Mouse (Mus musculus) bone marrow, adult 2 months (tissue): ENCODE data around the gene Eif4e3. TPM values are rescaled to one million over a fixed set of nuclear protein-coding genes. Genes with fewer than 3 reads are reported as not detected.
A peak's percentile ranks its signal among the peaks of the same experiment; 100 is the strongest.

Experiments
- H3K27ac ChIP-seq: fragments of 200-500 bp; 2 replicates; pipeline ENCODE4 v1.5.1; 2012; ENCODE audit warnings: low read depth, mild to moderate bottlenecking, control low read depth, inconsistent platforms, low read length; ENCODE audit not compliant: control insufficient read depth, poor library complexity, insufficient read depth
- H3K4me1 ChIP-seq: fragments of 200-500 bp; 2 replicates; pipeline ENCODE4 v1.6.1; 2011; ENCODE audit warnings: low read length; ENCODE audit not compliant: control insufficient read depth, insufficient read depth
- H3K4me3 ChIP-seq: fragments of 200-500 bp; replicated peaks from 2 replicates; pipeline ENCODE3; 2011; ENCODE audit warnings: mild to moderate bottlenecking, low read depth, low read length, control low read depth; ENCODE audit not compliant: control insufficient read depth
- CTCF ChIP-seq: fragments of 200-500 bp; IDR thresholded peaks from 2 replicates; pipeline ENCODE4 v1.5.1; 2011; ENCODE audit warnings: low read length, control low read depth; ENCODE audit not compliant: control insufficient read depth, insufficient read depth
- POLR2A ChIP-seq: fragments of 200-500 bp; IDR thresholded peaks from 2 replicates; pipeline ENCODE4 v1.6.1; 2011; ENCODE audit warnings: low read depth, mild to moderate bottlenecking, control low read depth, low read length, borderline replicate concordance; ENCODE audit not compliant: control insufficient read depth
- WGBS: fragments of 180-500 bp; shearing (Covaris S2); methylation state at CpG from one replicate; pipeline ENCODE4 v1.1.7; 2018; 5-methylcytosine and 5-hydroxymethylcytosine counted together
- polyA plus RNA-seq: library from polyadenylated mRNA; stranded (reverse); fragments of >200 nt; gene quantifications from 2 replicates; pipeline ENCODE4 v1.2.4, GENCODE M21; 2011; ENCODE audit warnings: low replicate concordance; ENCODE audit not compliant: missing spikeins, insufficient read depth, insufficient read length

Eif4e3 gene
- polyA plus RNA-seq, result 4.5 and 7.2 TPM in 2 replicates

GRCm38 (mm10) chr6:99666318-99667171 lies at the start of gene Eif4e3, which contains the start of gene Gm20696:
Eif4e3 (minus strand) TSS chr6:99666771.
Gm20696 (minus strand) TSS chr6:99666797.
- H3K4me3 ChIP-seq, result peak within 1 kb of the TSS; percentile 78
- TF ChIP-seq POLR2A, result peak; percentile 52; the same call in 1 of the 2 replicates
- no peak for TF ChIP-seq CTCF
- under 1% methylated on average over 62 of the region's 75 CpGs for WGBS
- no peaks in the 10 kb centered on the region; the same call in 1 of the 2 replicates for H3K4me1 ChIP-seq
- peak within 1 kb of the TSS; percentile 65 for H3K27ac ChIP-seq

GRCm38 (mm10) chr6:99715913-99716312 lies 49.3 kb upstream of the Eif4e3 start:
- H3K4me1 ChIP-seq, result peaks cover 2% of the 10 kb centered on the region; the same call in 1 of the 2 replicates
- H3K4me3 ChIP-seq, result no peak overlapping the region
- TF ChIP-seq POLR2A (no peak), CTCF (no peak)
- 41% methylated on average over 6 of the region's 6 CpGs for WGBS
- H3K27ac ChIP-seq, result no peak overlapping the region

GRCm38 (mm10) chr6:99715191-99715590 lies 48.6 kb upstream of the Eif4e3 start:
- WGBS, result 67% methylated on average over 6 of the region's 6 CpGs
- H3K4me3 ChIP-seq, result no peak overlapping the region
- H3K4me1 ChIP-seq, result peaks cover 2% of the 10 kb centered on the region; the same call in 1 of the 2 replicates
- no peak overlapping the region for H3K27ac ChIP-seq
- no peak for TF ChIP-seq CTCF
- no peak for TF ChIP-seq POLR2A

- no peak overlapping the region for H3K27ac ChIP-seq
- no peak for TF ChIP-seq CTCF
- TF ChIP-seq POLR2A, result no peak
- no peak overlapping the region for H3K4me3 ChIP-seq
- WGBS, result 78% methylated on average over 5 of the region's 5 CpGs
- peaks cover 2% of the 10 kb centered on the region; the same call in 1 of the 2 replicates for H3K4me1 ChIP-seq
Observed at GRCm38 (mm10) chr6:99713256-99713655, 46.7 kb upstream of the Eif4e3 start.

GRCm38 (mm10) chr6:99711576-99712101 lies 45.1 kb upstream of the Eif4e3 start:
- WGBS, result 69% methylated on average over 11 of the region's 11 CpGs
- Histone ChIP-seq H3K27ac (no peak overlapping the region), H3K4me1 (peaks cover 2% of the 10 kb centered on the region; the same call in 1 of the 2 replicates), H3K4me3 (no peak overlapping the region)
- TF ChIP-seq POLR2A, result no peak
- no peak for TF ChIP-seq CTCF

GRCm38 (mm10) chr6:99700484-99700883 lies 33.9 kb upstream of the Eif4e3 start:
- no peak overlapping the region for H3K27ac ChIP-seq
- no peaks in the 10 kb centered on the region for H3K4me1 ChIP-seq
- WGBS, result 87% methylated on average over 3 of the region's 3 CpGs

GRCm38 (mm10) chr6:99692916-99693841 lies 26.6 kb upstream of the Eif4e3 start:
- TF ChIP-seq CTCF, result no peak
- no peak for TF ChIP-seq POLR2A
- H3K4me1 ChIP-seq, result no peaks in the 10 kb centered on the region
- 4% methylated on average over 110 of the region's 110 CpGs for WGBS
- H3K27ac ChIP-seq, result peak overlapping the region; percentile 52; the same call in 1 of the 2 replicates
- H3K4me3 ChIP-seq, result peak overlapping the region; percentile 62

More at GRCm38 (mm10) chr6:99700484-99700883, 33.9 kb upstream of the Eif4e3 start:
- no peak for TF ChIP-seq POLR2A
- no peak for TF ChIP-seq CTCF
- no peak overlapping the region for H3K4me3 ChIP-seq
